In the genomic region with DNA sequence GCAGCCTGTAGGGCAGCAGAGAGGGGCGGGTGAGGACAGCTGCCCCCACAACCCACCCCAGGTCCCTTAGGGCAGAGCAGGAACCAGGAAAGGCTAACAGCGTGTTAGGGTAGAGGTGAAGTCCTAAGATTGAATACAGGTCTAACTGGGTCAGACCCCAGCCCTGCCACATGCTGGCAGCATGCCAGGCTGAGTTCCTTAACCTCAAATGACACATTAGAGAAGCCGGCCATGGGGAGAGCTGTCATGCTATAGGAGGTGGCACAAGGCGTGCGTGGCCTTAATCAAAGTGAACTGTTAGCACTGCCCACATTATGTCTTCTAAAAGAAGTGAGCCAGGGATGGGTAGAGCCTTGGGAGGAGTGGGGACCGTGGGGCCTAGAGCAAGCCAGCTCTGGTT, we compare ENCODE assay signal across 19 mouse cellular contexts. TPM values are rescaled to one million over a fixed set of nuclear protein-coding genes. Genes with fewer than 3 reads are reported as not detected.
DNase-seq lines count a peak whose midpoint lies in the region; ATAC-seq lines count a peak whose summit lies in the region.
"Had no signal": no experiment of that assay in that cellular context is flagged by ENCODE, and none has a peak within 500 bp of the region (broad histone marks: within the 10 kb centered on the region; RNA-seq: fewer than 3 reads in every experiment).

No protein-coding gene starts in this region.

- H3K4me3 ChIP-seq in heart, embryonic 10.5 days: no peak overlapping the region
- H3K4me3 ChIP-seq in midbrain, embryonic 10.5 days: no peak overlapping the region
- H3K4me3 ChIP-seq in midbrain, embryonic 16.5 days (ENCODE audit: low read depth, low read length): no peak overlapping the region
- no peak overlapping the region for H3K4me3 ChIP-seq in limb, embryonic 11.5 days (ENCODE audit: low read depth, low read length)
- no peak overlapping the region for H3K4me3 ChIP-seq in stomach, embryonic 16.5 days (replicated peaks; ENCODE audit: low read length)
- H3K4me3 ChIP-seq: forebrain, embryonic 12.5 days; midbrain, embryonic 13.5 days; myocyte had no signal

- peaks cover 57% of the 10 kb centered on the region for H3K27me3 ChIP-seq in heart, embryonic 10.5 days (ENCODE audit: insufficient read depth, poor library complexity, severe bottlenecking)
- peaks cover 89% of the 10 kb centered on the region for H3K27me3 ChIP-seq in midbrain, embryonic 10.5 days (ENCODE audit: low read depth, poor library complexity, severe bottlenecking)
- no peaks in the 10 kb centered on the region for H3K27me3 ChIP-seq in midbrain, embryonic 16.5 days (ENCODE audit: control insufficient read depth, insufficient read depth, low read depth, low read length)
- H3K27me3 ChIP-seq in limb, embryonic 11.5 days (ENCODE audit: control insufficient read depth, insufficient read depth, low read length): no peaks in the 10 kb centered on the region; the same call in 1 of the 2 replicates
- no peaks in the 10 kb centered on the region for H3K27me3 ChIP-seq in stomach, embryonic 16.5 days (ENCODE audit: control insufficient read depth, insufficient read depth, low read length)

- intact Hi-C loops in gastrocnemius, postnatal 14 days (cut with DNase I; ENCODE audit: low total_unique reads): no loop called here

- no peaks in the 10 kb centered on the region for H3K9me3 ChIP-seq in heart, embryonic 10.5 days
- no peaks in the 10 kb centered on the region for H3K9me3 ChIP-seq in midbrain, embryonic 10.5 days (replicated peaks)
- no peaks in the 10 kb centered on the region for H3K9me3 ChIP-seq in midbrain, embryonic 16.5 days (replicated peaks; ENCODE audit: control insufficient read depth, low read length, poor library complexity, severe bottlenecking)
- no peaks in the 10 kb centered on the region for H3K9me3 ChIP-seq in limb, embryonic 11.5 days (ENCODE audit: control insufficient read depth, low read length)
- no peaks in the 10 kb centered on the region for H3K9me3 ChIP-seq in stomach, embryonic 16.5 days (replicated peaks; ENCODE audit: control insufficient read depth, low read length)
- H3K9me3 ChIP-seq: forebrain, embryonic 12.5 days; midbrain, embryonic 13.5 days had no signal

- no peaks in the 10 kb centered on the region for H3K36me3 ChIP-seq in heart, embryonic 10.5 days
- no peaks in the 10 kb centered on the region for H3K36me3 ChIP-seq in midbrain, embryonic 10.5 days
- no peaks in the 10 kb centered on the region for H3K36me3 ChIP-seq in midbrain, embryonic 16.5 days (ENCODE audit: control insufficient read depth, insufficient read depth, low read length)
- no peaks in the 10 kb centered on the region for H3K36me3 ChIP-seq in limb, embryonic 11.5 days (ENCODE audit: control insufficient read depth, insufficient read depth, low read length)
- no peaks in the 10 kb centered on the region for H3K36me3 ChIP-seq in stomach, embryonic 16.5 days (ENCODE audit: control insufficient read depth, insufficient read depth, low read length)
- H3K36me3 ChIP-seq: forebrain, embryonic 12.5 days; midbrain, embryonic 13.5 days had no signal

- WGBS in heart, embryonic 10.5 days: 69% methylated on average over 6 of the region's 6 CpGs
- 83% methylated on average over 6 of the region's 6 CpGs for WGBS in midbrain, embryonic 10.5 days
- 67% methylated on average over 6 of the region's 6 CpGs for WGBS in midbrain, embryonic 16.5 days
- 57% methylated on average over 6 of the region's 6 CpGs for WGBS in limb, embryonic 11.5 days
- 53% methylated on average over 6 of the region's 6 CpGs for WGBS in stomach, embryonic 16.5 days

- peak overlapping the region; percentile 74 for H3K27ac ChIP-seq in heart, embryonic 10.5 days
- H3K27ac ChIP-seq in midbrain, embryonic 10.5 days (replicated peaks): peak overlapping the region; percentile 46
- H3K27ac ChIP-seq in midbrain, embryonic 16.5 days (ENCODE audit: low read length): no peak overlapping the region
- peak overlapping the region; percentile 25; the same call in 1 of the 2 replicates for H3K27ac ChIP-seq in limb, embryonic 11.5 days (replicated peaks; ENCODE audit: low read depth, low read length)
- H3K27ac ChIP-seq in stomach, embryonic 16.5 days (ENCODE audit: low read length): peak overlapping the region; percentile 88
- H3K27ac ChIP-seq: forebrain, embryonic 12.5 days; macrophage; midbrain, embryonic 13.5 days had no signal

- H3K4me1 ChIP-seq in heart, embryonic 10.5 days: peaks cover 98% of the 10 kb centered on the region
- H3K4me1 ChIP-seq in midbrain, embryonic 10.5 days: peaks cover 86% of the 10 kb centered on the region
- peaks cover 22% of the 10 kb centered on the region; the same call in 1 of the 2 replicates for H3K4me1 ChIP-seq in midbrain, embryonic 16.5 days (ENCODE audit: control insufficient read depth, insufficient read depth, low read length)
- H3K4me1 ChIP-seq in limb, embryonic 11.5 days (ENCODE audit: control insufficient read depth, insufficient read depth, low read length): peaks cover 50% of the 10 kb centered on the region
- H3K4me1 ChIP-seq in stomach, embryonic 16.5 days (ENCODE audit: control insufficient read depth, insufficient read depth, low read length): peaks cover 47% of the 10 kb centered on the region

- no peak overlapping the region for H3K4me2 ChIP-seq in midbrain, embryonic 16.5 days (ENCODE audit: low read length)
- no peak overlapping the region for H3K4me2 ChIP-seq in limb, embryonic 11.5 days (ENCODE audit: low read depth, severe bottlenecking)
- H3K4me2 ChIP-seq in stomach, embryonic 16.5 days (ENCODE audit: low read depth, low read length): no peak overlapping the region
- H3K4me2 ChIP-seq: forebrain, embryonic 12.5 days; midbrain, embryonic 13.5 days had no signal

- H3K9ac ChIP-seq in midbrain, embryonic 16.5 days (ENCODE audit: low read depth, low read length): no peak overlapping the region
- H3K9ac ChIP-seq in limb, embryonic 11.5 days (ENCODE audit: low read length): no peak overlapping the region
- peak overlapping the region; percentile 14; the same call in 1 of the 2 replicates for H3K9ac ChIP-seq in stomach, embryonic 16.5 days (ENCODE audit: low read length)
- H3K9ac ChIP-seq: forebrain, embryonic 12.5 days; midbrain, embryonic 13.5 days had no signal

- ATAC-seq in midbrain, embryonic 16.5 days: no peak
- ATAC-seq in limb, embryonic 11.5 days (ENCODE audit: insufficient number of reproducible peaks, low FRiP score, low TSS enrichment, low read depth): no peak
- ATAC-seq in stomach, embryonic 16.5 days (ENCODE audit: insufficient read depth, low FRiP score): no peak
- ATAC-seq: midbrain, embryonic 13.5 days had no signal

- no peak for DNase-seq in heart, embryonic 10.5 days (ENCODE audit: low spot score)
- no peak for DNase-seq in heart, adult 11 months
- no peak for DNase-seq in midbrain, embryonic 10.5 days (ENCODE audit: low spot score)
- no peak for DNase-seq in limb, embryonic 11.5 days (ENCODE audit: low spot score)
- no peak for DNase-seq in gastrocnemius, postnatal 14 days
- DNase-seq in ovary, postnatal 14 days (ENCODE audit: low spot score): no peak
- DNase-seq: cerebellum, adult 8-10 months; gastrocnemius, postnatal 25 days; lung, adult 2 months; right cerebral cortex, adult 18-20 months; thymus, postnatal 25 days had no signal

RNA-seq across cellular contexts. Expression of a gene that starts 24.1 kb away (rescaled TPM):
- 4.3 and 14.1 TPM in 2 replicates for polyA plus RNA-seq in heart, embryonic 10.5 days (2016; fragmentation: Nextera tagmentation; extraction: Ambion mirVana)
- 1.3 and 2.5 TPM in 2 replicates for polyA plus RNA-seq in midbrain, embryonic 10.5 days (2016; fragmentation: Nextera tagmentation; extraction: Ambion mirVana)
- polyA plus RNA-seq in midbrain, embryonic 16.5 days (2015; fragmentation: Nextera tagmentation; extraction: Ambion mirVana): 0.87 and 1.5 TPM in 2 replicates
- polyA plus RNA-seq in limb, embryonic 11.5 days (2014; fragmentation: Nextera tagmentation; extraction: Ambion mirVana): 8.3 and 11.0 TPM in 2 replicates
- polyA plus RNA-seq in stomach, embryonic 16.5 days (2015; fragmentation: Nextera tagmentation; extraction: Ambion mirVana): 54.1 and 74.1 TPM in 2 replicates
- total RNA-seq in gastrocnemius, postnatal 14 days (2021): under 1 TPM; 0.16 to 0.29 TPM
- total RNA-seq: adrenal gland, postnatal 36 days had no signal
- polyA plus RNA-seq: macrophage had no signal

RNA-seq across cellular contexts. Expression of a gene that starts 54.5 kb away (rescaled TPM):
- 2.0 and 3.1 TPM in 2 replicates for polyA plus RNA-seq in heart, embryonic 10.5 days (2016; fragmentation: Nextera tagmentation; extraction: Ambion mirVana)
- polyA plus RNA-seq in midbrain, embryonic 10.5 days (2016; fragmentation: Nextera tagmentation; extraction: Ambion mirVana): 2.1 and 2.3 TPM in 2 replicates
- polyA plus RNA-seq in midbrain, embryonic 16.5 days (2015; fragmentation: Nextera tagmentation; extraction: Ambion mirVana): 10.8 and 11.2 TPM in 2 replicates
- 2.1 and 2.6 TPM in 2 replicates for polyA plus RNA-seq in limb, embryonic 11.5 days (2014; fragmentation: Nextera tagmentation; extraction: Ambion mirVana)
- polyA plus RNA-seq in stomach, embryonic 16.5 days (2015; fragmentation: Nextera tagmentation; extraction: Ambion mirVana): 4.7 and 4.8 TPM in 2 replicates
- total RNA-seq in gastrocnemius, postnatal 14 days (2021): 10 to 100 TPM in 1 of 2 experiments, 1 to 10 TPM in 1; 7.4 to 11.0 TPM

RNA-seq across cellular contexts. Expression of a gene that starts 54.7 kb away (rescaled TPM):
- polyA plus RNA-seq in heart, embryonic 10.5 days (2016; fragmentation: Nextera tagmentation; extraction: Ambion mirVana): 0.11 and 0.23 TPM in 2 replicates
- polyA plus RNA-seq in midbrain, embryonic 10.5 days (2016; fragmentation: Nextera tagmentation; extraction: Ambion mirVana): 0.32 and 0.42 TPM in 2 replicates
- polyA plus RNA-seq in midbrain, embryonic 16.5 days (2015; fragmentation: Nextera tagmentation; extraction: Ambion mirVana): 0.20 and 1.1 TPM in 2 replicates
- 0.13 TPM in 1 of 2 replicates, not detected in the other for polyA plus RNA-seq in limb, embryonic 11.5 days (2014; fragmentation: Nextera tagmentation; extraction: Ambion mirVana)
- polyA plus RNA-seq in stomach, embryonic 16.5 days (2015; fragmentation: Nextera tagmentation; extraction: Ambion mirVana): 0.17 and 0.29 TPM in 2 replicates
- total RNA-seq in gastrocnemius, postnatal 14 days (2021): under 1 TPM in 1 of 2 experiments, not detected in 1; 0.22 TPM
- total RNA-seq: liver, adult 2 months had no signal
- polyA plus RNA-seq: liver, adult 2 months; myocyte had no signal
